In the genomic region with DNA sequence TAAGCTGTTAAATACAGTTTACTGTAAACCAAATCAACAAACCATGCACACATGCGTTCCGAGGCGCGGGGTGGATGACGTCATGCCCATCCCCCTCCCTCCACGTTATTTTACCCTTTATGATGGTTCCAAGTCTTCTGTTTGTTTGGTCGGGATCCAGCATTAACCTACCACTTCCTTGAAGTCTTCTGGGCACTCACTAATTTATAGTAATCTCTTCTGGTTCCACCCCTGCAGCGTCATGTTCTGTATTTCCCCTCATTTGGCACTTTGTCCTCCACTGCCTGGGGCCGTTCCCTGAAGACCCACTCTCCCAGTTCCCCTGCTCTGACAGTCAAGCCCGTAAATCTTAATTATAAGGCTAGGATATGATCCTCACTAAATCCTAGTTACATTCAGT, we compare ENCODE assay signal across 10 mouse cellular contexts.
A peak's percentile ranks its signal among the peaks of the same experiment; 100 is the strongest.
DNase-seq lines count a peak whose midpoint lies in the region; ATAC-seq and TF ChIP-seq lines count a peak whose summit lies in the region.
"Had no signal": no experiment of that assay in that cellular context is flagged by ENCODE, and none has a peak within 500 bp of the region (broad histone marks: within the 10 kb centered on the region; RNA-seq: fewer than 3 reads in every experiment).

No protein-coding gene starts in this region.

- H3K4me3 ChIP-seq in forebrain, embryonic 13.5 days, result no peak overlapping the region
- no peak overlapping the region for H3K4me3 ChIP-seq in forebrain, embryonic 11.5 days (ENCODE audit: low read depth, low read length)
- no peak overlapping the region for H3K4me3 ChIP-seq in limb, embryonic 13.5 days
- H3K4me3 ChIP-seq: limb, embryonic 15.5 days had no signal

- ATAC-seq in forebrain, embryonic 13.5 days, result peak; percentile 29; the same call in 1 of the 2 replicates
- no peak for ATAC-seq in forebrain, embryonic 11.5 days (replicated peaks; ENCODE audit: low FRiP score)
- no peak; the same call in 1 of the 2 replicates for ATAC-seq in limb, embryonic 13.5 days (ENCODE audit: low FRiP score, low read depth)

- TF ChIP-seq CTCF in brain, embryonic 14.5 days (IDR thresholded peaks at IDR 0.05; ENCODE audit: borderline replicate concordance, extremely low read depth, insufficient read depth, insufficient read length), result no peak

- 67% methylated on average over 10 of the region's 10 CpGs for WGBS in forebrain, embryonic 13.5 days
- 85% methylated on average over 10 of the region's 10 CpGs for WGBS in forebrain, embryonic 11.5 days
- 39% methylated on average over 10 of the region's 10 CpGs for WGBS in limb, embryonic 13.5 days

- no peak for DNase-seq in forebrain, embryonic 11.5 days (ENCODE audit: low spot score)
- peak; percentile 29 for DNase-seq in kidney, postnatal 10 days
- no peak for DNase-seq in kidney, adult 9 months
- DNase-seq in brain, embryonic 14.5 days (ENCODE audit: low read depth), result peak; percentile 52
- no peak for DNase-seq in frontal cortex, adult 2 months (ENCODE audit: extremely low spot score in 1 of 2, low spot score in 1 of 2)
- DNase-seq in thymus, postnatal 14 days, result no peak
- DNase-seq: thymus, adult 18-20 months had no signal

- H3K9ac ChIP-seq in forebrain, embryonic 13.5 days, result no peak overlapping the region
- H3K9ac ChIP-seq in forebrain, embryonic 11.5 days (ENCODE audit: low read length), result no peak overlapping the region
- H3K9ac ChIP-seq in limb, embryonic 13.5 days, result no peak overlapping the region
- H3K9ac ChIP-seq: limb, embryonic 15.5 days had no signal

- no peaks in the 10 kb centered on the region for H3K9me3 ChIP-seq in forebrain, embryonic 13.5 days (replicated peaks)
- H3K9me3 ChIP-seq in forebrain, embryonic 11.5 days (ENCODE audit: control insufficient read depth, low read length), result no peaks in the 10 kb centered on the region
- no peaks in the 10 kb centered on the region for H3K9me3 ChIP-seq in limb, embryonic 13.5 days
- H3K9me3 ChIP-seq: limb, embryonic 15.5 days had no signal

- H3K4me1 ChIP-seq in forebrain, embryonic 13.5 days, result peaks cover 22% of the 10 kb centered on the region
- no peaks in the 10 kb centered on the region; the same call in 1 of the 2 replicates for H3K4me1 ChIP-seq in forebrain, embryonic 11.5 days (replicated peaks; ENCODE audit: control insufficient read depth, insufficient read depth, low read length)
- H3K4me1 ChIP-seq in limb, embryonic 13.5 days, result peaks cover 22% of the 10 kb centered on the region

- no peaks in the 10 kb centered on the region for H3K27me3 ChIP-seq in forebrain, embryonic 13.5 days
- H3K27me3 ChIP-seq in forebrain, embryonic 11.5 days (ENCODE audit: control insufficient read depth, insufficient read depth, low read length), result no peaks in the 10 kb centered on the region
- H3K27me3 ChIP-seq in limb, embryonic 13.5 days, result no peaks in the 10 kb centered on the region
- H3K27me3 ChIP-seq: limb, embryonic 15.5 days had no signal

- no peaks in the 10 kb centered on the region for H3K36me3 ChIP-seq in forebrain, embryonic 13.5 days (ENCODE audit: poor library complexity, severe bottlenecking)
- H3K36me3 ChIP-seq in forebrain, embryonic 11.5 days (ENCODE audit: control insufficient read depth, insufficient read depth, low read length), result no peaks in the 10 kb centered on the region
- H3K36me3 ChIP-seq in limb, embryonic 13.5 days, result no peaks in the 10 kb centered on the region
- H3K36me3 ChIP-seq: limb, embryonic 15.5 days had no signal

- no peak overlapping the region for H3K27ac ChIP-seq in forebrain, embryonic 13.5 days
- no peak overlapping the region for H3K27ac ChIP-seq in forebrain, embryonic 11.5 days (ENCODE audit: low read depth, low read length)
- H3K27ac ChIP-seq in limb, embryonic 13.5 days, result no peak overlapping the region
- H3K27ac ChIP-seq: limb, embryonic 15.5 days had no signal

- no peak for TF ChIP-seq POLR2A in brain, embryonic 14.5 days (IDR thresholded peaks at IDR 0.05; ENCODE audit: borderline replicate concordance, extremely low read depth, insufficient read depth, insufficient read length, poor library complexity, severe bottlenecking)

- H3K4me2 ChIP-seq in forebrain, embryonic 13.5 days, result no peak overlapping the region
- H3K4me2 ChIP-seq in forebrain, embryonic 11.5 days (ENCODE audit: low read depth, low read length, severe bottlenecking), result no peak overlapping the region
- 0 out of 2 replicates have a peak overlapping the region, but pooled peaks have one; percentile 4 for H3K4me2 ChIP-seq in limb, embryonic 13.5 days (replicated peaks)
- H3K4me2 ChIP-seq: limb, embryonic 15.5 days had no signal

Comparison
In these comparisons a context has a peak if more than half of its experiments do, and no peak if none do; other contexts are left out.
1. DNase-seq: peak in kidney, postnatal 10 days (single experiment) and brain, embryonic 14.5 days (single experiment); none in forebrain, embryonic 11.5 days (single experiment), kidney, adult 9 months (single experiment), frontal cortex, adult 2 months (0 of 2) and thymus, postnatal 14 days (single experiment).